21 mouse cellular contexts compared by ENCODE assay signal in the genomic region with DNA sequence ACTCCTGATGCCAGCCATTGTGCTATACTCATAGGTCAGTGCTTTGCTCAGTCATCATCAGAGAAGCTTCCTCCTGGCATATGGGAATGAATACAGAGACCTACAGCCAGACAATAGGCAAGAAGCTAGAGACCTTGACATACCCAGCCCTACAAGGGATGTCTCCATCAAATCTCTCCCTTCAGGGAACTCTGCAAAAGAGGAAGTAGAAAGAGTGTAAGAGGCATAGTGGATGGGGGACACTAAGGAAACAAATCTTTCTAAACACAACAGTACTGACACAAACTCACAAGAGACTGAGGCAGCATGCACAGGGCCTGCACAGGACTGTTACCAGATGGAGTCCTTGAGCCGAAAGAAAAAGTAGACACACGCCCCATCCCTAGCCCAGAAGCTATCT.
"Had no signal": no experiment of that assay in that cellular context is flagged by ENCODE, and none has a peak within 500 bp of the region (broad histone marks: within the 10 kb centered on the region; RNA-seq: fewer than 3 reads in every experiment).

No protein-coding gene starts in this region.

- DNase-seq: liver, postnatal 0 days; lung, adult 2 months; lung, postnatal 14 days; lung, postnatal 36 days; midbrain, embryonic 14.5 days; right cerebral cortex, postnatal 14 days; thymus, adult 2 months; thymus, postnatal 25 days; thymus, postnatal 4 days had no signal

- H3K4me3 ChIP-seq: liver, embryonic 15.5 days; lung, embryonic 15.5 days; megakaryocyte, embryonic 14.5 days; midbrain, embryonic 12.5 days; myocyte; neural tube, embryonic 13.5 days; neural tube, embryonic 15.5 days; stomach, embryonic 15.5 days had no signal

- H3K27ac ChIP-seq: liver, embryonic 15.5 days; lung, embryonic 15.5 days; macrophage; midbrain, embryonic 12.5 days; neural tube, embryonic 13.5 days; neural tube, embryonic 15.5 days; stomach, embryonic 15.5 days; stomach, postnatal 0 days had no signal

- H3K9me3 ChIP-seq: liver, embryonic 15.5 days; lung, embryonic 15.5 days; megakaryocyte, embryonic 14.5 days; midbrain, embryonic 12.5 days; neural tube, embryonic 13.5 days; neural tube, embryonic 15.5 days; stomach, embryonic 15.5 days had no signal

- H3K4me1 ChIP-seq: liver, embryonic 15.5 days; lung, embryonic 15.5 days; neural tube, embryonic 15.5 days; stomach, embryonic 15.5 days had no signal

- H3K36me3 ChIP-seq: liver, embryonic 15.5 days; lung, embryonic 15.5 days; midbrain, embryonic 12.5 days; neural tube, embryonic 13.5 days; neural tube, embryonic 15.5 days; stomach, embryonic 15.5 days had no signal

- H3K27me3 ChIP-seq: liver, embryonic 15.5 days; lung, embryonic 15.5 days; megakaryocyte, embryonic 14.5 days; midbrain, embryonic 12.5 days; neural tube, embryonic 13.5 days; neural tube, embryonic 15.5 days; stomach, embryonic 15.5 days had no signal

- ATAC-seq: liver, postnatal 0 days; lung, postnatal 0 days; midbrain, embryonic 16.5 days had no signal
